8 mouse cellular contexts compared by ENCODE assay signal in the genomic region with DNA sequence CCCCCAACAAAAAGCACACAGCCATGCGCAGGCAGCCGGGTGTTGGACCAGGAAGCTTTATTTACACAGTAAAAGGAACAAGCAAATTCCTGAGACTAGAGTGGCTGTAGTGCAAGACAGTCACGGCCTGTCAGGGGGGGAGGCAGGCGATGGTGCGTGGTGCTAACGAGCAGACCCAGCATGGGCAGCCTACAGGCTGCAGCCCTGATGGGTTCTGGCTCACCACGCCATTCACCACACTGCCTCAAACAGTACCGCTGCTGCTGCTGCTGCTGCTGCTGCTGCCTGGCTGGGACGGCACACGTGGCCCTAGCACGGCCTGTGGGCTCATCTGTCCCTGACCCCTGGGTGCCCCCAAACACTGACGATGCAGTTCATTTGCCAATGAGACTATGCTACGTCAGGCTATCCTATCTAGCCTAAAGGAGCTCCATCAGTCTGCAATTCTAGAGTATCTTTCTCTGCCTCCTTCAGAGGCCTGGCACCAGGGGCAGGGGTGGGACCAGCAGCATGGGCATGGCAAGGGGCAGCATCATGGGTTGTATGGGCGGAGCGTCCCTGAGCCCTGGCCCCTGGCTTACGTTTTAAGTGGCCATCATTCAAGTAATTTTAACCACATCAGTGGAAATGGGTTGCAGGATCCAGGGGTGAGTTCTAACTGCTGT.
A peak's percentile ranks its signal among the peaks of the same experiment; 100 is the strongest.
DNase-seq lines count a peak whose midpoint lies in the region; ATAC-seq and TF ChIP-seq lines count a peak whose summit lies in the region.

No protein-coding gene starts in this region.

- DNase-seq in kidney, adult 8-10 months, result no peak
- no peak for DNase-seq in cerebellum, postnatal 36 days
- no peak for DNase-seq in left cerebral cortex, adult 9 months (ENCODE audit: low spot score in 2 of 2)

- 24% methylated on average over 16 of the region's 16 CpGs for WGBS in kidney, embryonic 15.5 days
- 29% methylated on average over 16 of the region's 16 CpGs for WGBS in limb, embryonic 12.5 days

- peaks cover 46% of the 10 kb centered on the region for H3K4me1 ChIP-seq in kidney, embryonic 15.5 days
- H3K4me1 ChIP-seq in limb, embryonic 12.5 days (replicated peaks), result peaks cover 39% of the 10 kb centered on the region

- no peaks in the 10 kb centered on the region for H3K9me3 ChIP-seq in kidney, embryonic 15.5 days (replicated peaks)
- H3K9me3 ChIP-seq in limb, embryonic 12.5 days, result no peaks in the 10 kb centered on the region

- peak overlapping the region; percentile 36; the same call in 1 of the 2 replicates for H3K4me2 ChIP-seq in kidney, embryonic 15.5 days
- H3K4me2 ChIP-seq in limb, embryonic 12.5 days, result no peak overlapping the region
- no peak overlapping the region for H3K4me2 ChIP-seq in myocyte (ENCODE audit: low read depth)

- peak; percentile 46 for TF ChIP-seq POLR2A in myocyte (IDR thresholded peaks at IDR 0.05; ENCODE audit: insufficient read length, low read depth)

- no peak overlapping the region for H3K4me3 ChIP-seq in kidney, embryonic 15.5 days (replicated peaks)
- no peak overlapping the region for H3K4me3 ChIP-seq in limb, embryonic 12.5 days (replicated peaks)
- H3K4me3 ChIP-seq in myocyte, result no peak overlapping the region

- no peaks in the 10 kb centered on the region for H3K27me3 ChIP-seq in kidney, embryonic 15.5 days
- H3K27me3 ChIP-seq in limb, embryonic 12.5 days, result no peaks in the 10 kb centered on the region
- H3K27me3 ChIP-seq in myocyte (ENCODE audit: control insufficient read depth, insufficient read depth, insufficient read length), result no peaks in the 10 kb centered on the region

- ATAC-seq in kidney, embryonic 15.5 days (replicated peaks; ENCODE audit: low FRiP score), result peak; percentile 76
- ATAC-seq in erythroid progenitor cell, adult 5-6 weeks (replicated peaks; ENCODE audit: low FRiP score, poor library complexity, severe bottlenecking), result 0 out of 2 replicates have a peak, but pooled peaks have one; percentile 5
- ATAC-seq in limb, embryonic 12.5 days (ENCODE audit: insufficient number of reproducible peaks, insufficient read depth, low FRiP score, low TSS enrichment, low read depth), result no peak; the same call in 1 of the 2 replicates
- no peak for ATAC-seq in inflammation-experienced regulatory T-cells, adult 6 months

- H3K9ac ChIP-seq in kidney, embryonic 15.5 days, result no peak overlapping the region
- peak overlapping the region; percentile 35; the same call in 1 of the 2 replicates for H3K9ac ChIP-seq in limb, embryonic 12.5 days (replicated peaks)

- peak overlapping the region; percentile 94 for H3K27ac ChIP-seq in kidney, embryonic 15.5 days
- peak overlapping the region; percentile 56 for H3K27ac ChIP-seq in limb, embryonic 12.5 days

- H3ac ChIP-seq in myocyte (ENCODE audit: control insufficient read depth, insufficient read length), result no peak overlapping the region

- peaks cover 7% of the 10 kb centered on the region for H3K36me3 ChIP-seq in kidney, embryonic 15.5 days
- peaks cover 25% of the 10 kb centered on the region for H3K36me3 ChIP-seq in limb, embryonic 12.5 days
- H3K36me3 ChIP-seq in myocyte (ENCODE audit: control insufficient read depth, insufficient read depth), result no peaks in the 10 kb centered on the region

- no peaks in the 10 kb centered on the region for H3K79me2 ChIP-seq in myocyte (ENCODE audit: control insufficient read depth, insufficient read depth)

TF ChIP-seq in myocyte, 11 proteins besides CTCF, POLR2A, EP300 and RAD21:
- TF ChIP-seq E2F4 (IDR thresholded peaks at IDR 0.05; ENCODE audit: insufficient read depth), result no peak
- peak; percentile 51 for TF ChIP-seq POLR2AphosphoS2 (IDR thresholded peaks at IDR 0.05; ENCODE audit: insufficient read length, low read depth)

Comparison
In these comparisons a context has a peak if more than half of its experiments do, and no peak if none do; other contexts are left out.
1. ATAC-seq: peak in kidney, embryonic 15.5 days (single experiment) and erythroid progenitor cell, adult 5-6 weeks (single experiment); none in limb, embryonic 12.5 days (single experiment) and inflammation-experienced regulatory T-cells, adult 6 months (single experiment).